Mouse (Mus musculus) c-Kit-negative CD71-positive TER-119-positive erythroid progenitor cells, embryonic 14.5 days (primary cell): ENCODE results near the gene Iqca.

Source experiments
- DNase-seq: peaks from one replicate; pipeline ENCODE4 v3.0.0-alpha.2; 2013; ENCODE audit warnings: low read depth, low spot score

The Iqca gene

GRCm38 (mm10) chr1:90060599-90060998 lies 92.6 kb downstream of the Iqca start:
- no peak for DNase-seq

- DNase-seq: no peak
Measured at GRCm38 (mm10) chr1:90060054-90060453, 93.1 kb downstream of the Iqca start.

GRCm38 (mm10) chr1:90054991-90055390 lies 98.2 kb downstream of the Iqca start:
- DNase-seq: no peak

GRCm38 (mm10) chr1:90051347-90051746 lies 101.9 kb downstream of the Iqca start:
- DNase-seq: peak; percentile 19

GRCm38 (mm10) chr1:90050046-90050739 lies 103.0 kb downstream of the Iqca start:
- no peak for DNase-seq

GRCm38 (mm10) chr1:90028305-90028704 lies 124.9 kb downstream of the Iqca start:
- DNase-seq: no peak

GRCm38 (mm10) chr1:90026945-90027344 lies 126.3 kb downstream of the Iqca start:
- no peak for DNase-seq

- no peak for DNase-seq
Measured at GRCm38 (mm10) chr1:90020336-90020735, 132.9 kb downstream of the Iqca start.

- no peak for DNase-seq
Measured at GRCm38 (mm10) chr1:90018071-90018470, 135.1 kb downstream of the Iqca start.

GRCm38 (mm10) chr1:90014446-90014845 lies 138.8 kb downstream of the Iqca start, which contains the start of gene Asb18:
Gene Asb18, minus strand, starts transcription at chr1:90014666.
- DNase-seq: no peak

GRCm38 (mm10) chr1:90013273-90013672 lies 139.9 kb downstream of the Iqca start:
- no peak for DNase-seq

- DNase-seq: peak; percentile 11
Measured at GRCm38 (mm10) chr1:90012850-90013249, 140.4 kb downstream of the Iqca start.

- DNase-seq: no peak
Measured at GRCm38 (mm10) chr1:90012168-90012567, 141.0 kb downstream of the Iqca start.

GRCm38 (mm10) chr1:90010077-90010476 lies 143.1 kb downstream of the Iqca start:
- DNase-seq: no peak

GRCm38 (mm10) chr1:90009188-90009587 lies 144.0 kb downstream of the Iqca start:
- DNase-seq: no peak

GRCm38 (mm10) chr1:90006666-90007065 lies 146.5 kb downstream of the Iqca start:
- DNase-seq: no peak

GRCm38 (mm10) chr1:90000981-90001380 lies 152.2 kb downstream of the Iqca start:
- no peak for DNase-seq

GRCm38 (mm10) chr1:89999858-90000257 lies 153.3 kb downstream of the Iqca start:
- no peak for DNase-seq

GRCm38 (mm10) chr1:89998696-89999095 lies 154.5 kb downstream of the Iqca start:
- no peak for DNase-seq

GRCm38 (mm10) chr1:89998076-89998475 lies 155.1 kb downstream of the Iqca start:
- DNase-seq: no peak

- DNase-seq: no peak
Measured at GRCm38 (mm10) chr1:89992256-89992655, 160.9 kb downstream of the Iqca start.
